Mouse (Mus musculus) cortical plate, adult 2 months (tissue): ENCODE results near the gene Ms4a14. TPM values are rescaled to one million over a fixed set of nuclear protein-coding genes. Genes with fewer than 3 reads are reported as not detected.
"Not testable (repeated sequence)": the region's sequence is repeated elsewhere in the genome, so short reads cannot be mapped to it uniquely, and the experiment has no call there.

Experiments used
- H3K27ac ChIP-seq: fragments of 200-500 bp; 2 replicates; pipeline ENCODE4 v1.5.1; 2012; ENCODE audit warnings: low read length, control low read depth, inconsistent platforms; ENCODE audit not compliant: insufficient read depth
- H3K4me1 ChIP-seq: fragments of 200-500 bp; 2 replicates; pipeline ENCODE4 v1.6.1; 2011; ENCODE audit warnings: low read length; ENCODE audit not compliant: control insufficient read depth, insufficient read depth
- H3K4me3 ChIP-seq: fragments of 200-500 bp; 2 replicates; pipeline ENCODE4 v1.5.1; 2011; ENCODE audit warnings: mild to moderate bottlenecking, low read length, control low read depth; ENCODE audit not compliant: insufficient read depth
- CTCF ChIP-seq: fragments of 200-500 bp; IDR thresholded peaks from 2 replicates; pipeline ENCODE4 v1.5.1; 2011; ENCODE audit warnings: mild to moderate bottlenecking, control low read depth, low read length; ENCODE audit not compliant: insufficient read depth; ENCODE audit errors: extremely low read depth
- POLR2A ChIP-seq: fragments of 200-500 bp; IDR thresholded peaks from 2 replicates; pipeline ENCODE4 v1.6.1; 2011; ENCODE audit warnings: mild to moderate bottlenecking, low read length, control low read depth; ENCODE audit not compliant: insufficient read depth; ENCODE audit errors: extremely low read depth
- polyA plus RNA-seq: library from polyadenylated mRNA; depleted of rRNA; stranded (reverse); fragments of >200 nt; gene quantifications from 2 replicates; pipeline ENCODE4 v1.2.3, GENCODE M21; 2012; rRNA removed

Gene Ms4a14
- polyA plus RNA-seq, 1 experiment = 0.08 TPM

- Histone ChIP-seq H3K4me3 (no peak overlapping the region), H3K27ac (no peak overlapping the region)
Measured at GRCm38 (mm10) chr19:11264602-11265185, 49.6 kb downstream of the Ms4a14 start.

GRCm38 (mm10) chr19:11263549-11263948, 50.7 kb downstream of the Ms4a14 start:
- TF ChIP-seq POLR2A = no peak
- no peak for TF ChIP-seq CTCF
- Histone ChIP-seq H3K27ac (no peak overlapping the region), H3K4me3 (no peak overlapping the region), H3K4me1 (no peaks in the 10 kb centered on the region)

More at GRCm38 (mm10) chr19:11264602-11265185, 49.6 kb downstream of the Ms4a14 start:
- H3K4me1 ChIP-seq = no peaks in the 10 kb centered on the region
- TF ChIP-seq POLR2A (no peak), CTCF (no peak)

GRCm38 (mm10) chr19:11262932-11263331, 51.3 kb downstream of the Ms4a14 start:
- H3K4me1 ChIP-seq, H3K27ac ChIP-seq, H3K4me3 ChIP-seq: not testable (repeated sequence)

- Histone ChIP-seq H3K27ac (no peak overlapping the region), H3K4me3 (no peak overlapping the region), H3K4me1 (no peaks in the 10 kb centered on the region)
- no peak for TF ChIP-seq CTCF
- no peak for TF ChIP-seq POLR2A
Measured at GRCm38 (mm10) chr19:11261522-11261921, 52.7 kb downstream of the Ms4a14 start.

Other genes with a start within 250 kb of the Ms4a14 start
- 0.11 and 0.13 TPM in 2 replicates for gene Ms4a8a, start 233.4 kb downstream of the Ms4a14 start, polyA plus RNA-seq
- not detected in 2 replicates for gene 1700017D01Rik, start 183.6 kb downstream of the Ms4a14 start, polyA plus RNA-seq
- not detected in 2 replicates for gene 1700025F22Rik, start 149.1 kb downstream of the Ms4a14 start, polyA plus RNA-seq
- gene Ms4a13, start 117.7 kb downstream of the Ms4a14 start, polyA plus RNA-seq = not detected in 2 replicates
- not detected in 2 replicates for gene Ms4a12, start 82.0 kb downstream of the Ms4a14 start, polyA plus RNA-seq
- gene Ms4a1, start 48.2 kb downstream of the Ms4a14 start, polyA plus RNA-seq = 0.04 and 0.10 TPM in 2 replicates
- gene Ms4a5, start 30.6 kb downstream of the Ms4a14 start, polyA plus RNA-seq = not detected in 2 replicates
- gene Ms4a7, start 21.7 kb upstream of the Ms4a14 start, polyA plus RNA-seq = 0.66 and 1.0 TPM in 2 replicates
- 0.17 and 0.21 TPM in 2 replicates for gene Ms4a4a, start 61.1 kb upstream of the Ms4a14 start, polyA plus RNA-seq
- gene Ms4a4c, start 90.3 kb upstream of the Ms4a14 start, polyA plus RNA-seq = 0.17 TPM in 1 of 2 replicates, not detected in the other
- gene Ms4a4b, start 129.1 kb upstream of the Ms4a14 start, polyA plus RNA-seq = 0.44 and 0.78 TPM in 2 replicates
- gene Ms4a6c, start 154.9 kb upstream of the Ms4a14 start, polyA plus RNA-seq = 0.86 and 1.3 TPM in 2 replicates
- 0.31 and 0.62 TPM in 2 replicates for gene Gm8369, start 171.5 kb upstream of the Ms4a14 start, polyA plus RNA-seq
- gene Ms4a6b, start 202.1 kb upstream of the Ms4a14 start, polyA plus RNA-seq = 2.0 and 2.2 TPM in 2 replicates
- gene Ms4a4d, start 222.3 kb upstream of the Ms4a14 start, polyA plus RNA-seq = not detected in 2 replicates